Mouse (Mus musculus): ENCODE measurements around the gene Jaml. TPM values are rescaled to one million over a fixed set of nuclear protein-coding genes. Genes with fewer than 3 reads are reported as not detected.

Gene Jaml
- polyA plus RNA-seq, 1 experiment: 3.5 TPM

GRCm38 (mm10) chr9:45136442-45137169 lies 57.6 kb downstream of the Jaml start:
- no peak overlapping the region for H3K4me3 ChIP-seq (ENCODE audit: control insufficient read depth, insufficient read depth, low read length)
- H3K36me3 ChIP-seq (ENCODE audit: control insufficient read depth, insufficient read depth, low read length): no peaks in the 10 kb centered on the region
- no peak overlapping the region for H3K27ac ChIP-seq (ENCODE audit: control insufficient read depth, insufficient read depth, low read length)
- no peaks in the 10 kb centered on the region for H3K27me3 ChIP-seq (ENCODE audit: control insufficient read depth, insufficient read depth, low read length)
- 77% methylated on average over 7 of the region's 7 CpGs for WGBS
- TF ChIP-seq CTCF (IDR thresholded peaks at IDR 0.05; ENCODE audit: borderline replicate concordance, control insufficient read depth, extremely low read depth, insufficient read depth, low read length, poor library complexity) (no peak), POLR2A (IDR thresholded peaks at IDR 0.05; ENCODE audit: control insufficient read depth, extremely low read depth, insufficient read depth, low read length, poor library complexity) (no peak)
- peaks cover 25% of the 10 kb centered on the region for H3K4me1 ChIP-seq (replicated peaks; ENCODE audit: control insufficient read depth, insufficient read depth, low read length)
- no peak for DNase-seq

- WGBS: under 1% methylated on average over 75 of the region's 76 CpGs
These were observed 59.4 kb downstream of the Jaml start, which contains the start of gene Scn4b for GRCm38 (mm10) chr9:45138191-45139032. Scn4b (plus strand) TSS chr9:45138395.

GRCm38 (mm10) chr9:45139082-45139481 lies 60.1 kb downstream of the Jaml start:
- peak overlapping the region; percentile 9; the same call in 1 of the 2 replicates for H3K27ac ChIP-seq (ENCODE audit: control insufficient read depth, insufficient read depth, low read length)
- WGBS: 33% methylated on average over 7 of the region's 7 CpGs
- peak overlapping the region; percentile 59 for H3K4me3 ChIP-seq (ENCODE audit: control insufficient read depth, insufficient read depth, low read length)
- H3K36me3 ChIP-seq (ENCODE audit: control insufficient read depth, insufficient read depth, low read length): no peaks in the 10 kb centered on the region
- no peaks in the 10 kb centered on the region for H3K27me3 ChIP-seq (ENCODE audit: control insufficient read depth, insufficient read depth, low read length)
- no peak for DNase-seq
- H3K4me1 ChIP-seq (replicated peaks; ENCODE audit: control insufficient read depth, insufficient read depth, low read length): peaks cover 31% of the 10 kb centered on the region
- TF ChIP-seq CTCF (IDR thresholded peaks at IDR 0.05; ENCODE audit: borderline replicate concordance, control insufficient read depth, extremely low read depth, insufficient read depth, low read length, poor library complexity) (no peak), POLR2A (IDR thresholded peaks at IDR 0.05; ENCODE audit: control insufficient read depth, extremely low read depth, insufficient read depth, low read length, poor library complexity) (no peak)

More at GRCm38 (mm10) chr9:45138191-45139032, 59.4 kb downstream of the Jaml start, which contains the start of gene Scn4b:
- no peaks in the 10 kb centered on the region for H3K27me3 ChIP-seq (ENCODE audit: control insufficient read depth, insufficient read depth, low read length)
- H3K36me3 ChIP-seq (ENCODE audit: control insufficient read depth, insufficient read depth, low read length): no peaks in the 10 kb centered on the region
- DNase-seq: peak; percentile 60
- H3K4me3 ChIP-seq (ENCODE audit: control insufficient read depth, insufficient read depth, low read length): peak within 1 kb of the TSS; percentile 59
- peak within 1 kb of the TSS; percentile 9; the same call in 1 of the 2 replicates for H3K27ac ChIP-seq (ENCODE audit: control insufficient read depth, insufficient read depth, low read length)
- TF ChIP-seq CTCF (IDR thresholded peaks at IDR 0.05; ENCODE audit: borderline replicate concordance, control insufficient read depth, extremely low read depth, insufficient read depth, low read length, poor library complexity) (no peak), POLR2A (IDR thresholded peaks at IDR 0.05; ENCODE audit: control insufficient read depth, extremely low read depth, insufficient read depth, low read length, poor library complexity) (no peak)
- H3K4me1 ChIP-seq (replicated peaks; ENCODE audit: control insufficient read depth, insufficient read depth, low read length): peaks cover 31% of the 10 kb centered on the region

GRCm38 (mm10) chr9:45140945-45141344 lies 62.0 kb downstream of the Jaml start:
- Histone ChIP-seq H3K36me3 (ENCODE audit: control insufficient read depth, insufficient read depth, low read length) (no peaks in the 10 kb centered on the region), H3K4me1 (replicated peaks; ENCODE audit: control insufficient read depth, insufficient read depth, low read length) (peaks cover 37% of the 10 kb centered on the region), H3K4me3 (ENCODE audit: control insufficient read depth, insufficient read depth, low read length) (no peak overlapping the region), H3K27me3 (ENCODE audit: control insufficient read depth, insufficient read depth, low read length) (no peaks in the 10 kb centered on the region), H3K27ac (ENCODE audit: control insufficient read depth, insufficient read depth, low read length) (no peak overlapping the region)
- 93% methylated on average over 7 of the region's 7 CpGs for WGBS
- no peak for DNase-seq
- TF ChIP-seq POLR2A (IDR thresholded peaks at IDR 0.05; ENCODE audit: control insufficient read depth, extremely low read depth, insufficient read depth, low read length, poor library complexity) (no peak), CTCF (IDR thresholded peaks at IDR 0.05; ENCODE audit: borderline replicate concordance, control insufficient read depth, extremely low read depth, insufficient read depth, low read length, poor library complexity) (no peak)

- no peak overlapping the region for H3K27ac ChIP-seq (ENCODE audit: control insufficient read depth, insufficient read depth, low read length)
- DNase-seq: no peak
- peaks cover 48% of the 10 kb centered on the region for H3K4me1 ChIP-seq (replicated peaks; ENCODE audit: control insufficient read depth, insufficient read depth, low read length)
- no peaks in the 10 kb centered on the region for H3K36me3 ChIP-seq (ENCODE audit: control insufficient read depth, insufficient read depth, low read length)
- WGBS: 82% methylated on average over 3 of the region's 3 CpGs
- H3K27me3 ChIP-seq (ENCODE audit: control insufficient read depth, insufficient read depth, low read length): no peaks in the 10 kb centered on the region
- H3K4me3 ChIP-seq (ENCODE audit: control insufficient read depth, insufficient read depth, low read length): no peak overlapping the region
- TF ChIP-seq CTCF (IDR thresholded peaks at IDR 0.05; ENCODE audit: borderline replicate concordance, control insufficient read depth, extremely low read depth, insufficient read depth, low read length, poor library complexity) (no peak), POLR2A (IDR thresholded peaks at IDR 0.05; ENCODE audit: control insufficient read depth, extremely low read depth, insufficient read depth, low read length, poor library complexity) (no peak)
These were observed 63.7 kb downstream of the Jaml start for GRCm38 (mm10) chr9:45142686-45143085.

- Histone ChIP-seq H3K27me3 (ENCODE audit: control insufficient read depth, insufficient read depth, low read length) (no peaks in the 10 kb centered on the region), H3K27ac (ENCODE audit: control insufficient read depth, insufficient read depth, low read length) (no peak overlapping the region), H3K4me3 (ENCODE audit: control insufficient read depth, insufficient read depth, low read length) (peak overlapping the region; percentile 55), H3K36me3 (ENCODE audit: control insufficient read depth, insufficient read depth, low read length) (no peaks in the 10 kb centered on the region), H3K4me1 (replicated peaks; ENCODE audit: control insufficient read depth, insufficient read depth, low read length) (peaks cover 33% of the 10 kb centered on the region)
- 21% methylated on average over 27 of the region's 27 CpGs for WGBS
- no peak for TF ChIP-seq POLR2A (IDR thresholded peaks at IDR 0.05; ENCODE audit: control insufficient read depth, extremely low read depth, insufficient read depth, low read length, poor library complexity)
- no peak for TF ChIP-seq CTCF (IDR thresholded peaks at IDR 0.05; ENCODE audit: borderline replicate concordance, control insufficient read depth, extremely low read depth, insufficient read depth, low read length, poor library complexity)
- no peak for DNase-seq
These were observed 66.7 kb downstream of the Jaml start for GRCm38 (mm10) chr9:45145533-45146266.
